In the genomic region with DNA sequence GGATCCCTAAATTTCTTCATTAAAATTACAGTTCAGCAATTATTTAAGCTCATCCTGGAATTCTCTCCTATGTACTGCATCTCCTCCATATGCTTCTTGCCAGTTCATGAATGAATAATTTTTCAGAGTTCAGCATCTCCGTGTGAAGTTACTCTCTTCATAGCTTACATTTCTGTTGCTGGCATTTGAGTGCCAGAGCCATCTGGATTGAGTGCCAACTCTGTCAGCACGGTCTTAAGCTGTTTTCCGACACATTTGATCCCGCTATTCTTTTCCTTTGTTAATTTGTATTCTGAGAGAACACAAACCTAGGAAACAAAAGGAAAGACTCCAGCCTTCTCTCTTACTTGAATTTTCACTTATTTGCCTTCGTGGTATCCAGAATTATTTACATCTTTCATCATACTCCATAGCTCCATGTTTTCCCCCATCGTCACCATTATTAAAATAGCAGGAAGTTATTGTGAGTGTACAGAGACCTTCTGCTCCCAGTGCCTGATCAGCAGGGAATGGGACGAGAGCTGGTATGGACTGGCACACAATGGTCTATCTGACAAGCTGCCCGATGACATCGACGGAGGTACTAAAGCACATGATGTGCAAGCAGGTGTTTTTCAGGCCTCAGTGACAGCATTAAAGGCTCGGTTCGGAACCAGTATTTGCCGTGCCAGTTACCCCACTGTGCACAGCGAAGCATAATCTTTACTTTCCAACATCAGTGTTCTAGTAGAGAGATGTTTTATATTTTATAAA, we compare ENCODE assay signal across 18 mouse cellular contexts.
DNase-seq lines count a peak whose midpoint lies in the region; ATAC-seq and TF ChIP-seq lines count a peak whose summit lies in the region.
"Had no signal": no experiment of that assay in that cellular context is flagged by ENCODE, and none has a peak within 500 bp of the region (broad histone marks: within the 10 kb centered on the region; RNA-seq: fewer than 3 reads in every experiment).

No protein-coding gene starts in this region.

- H3K4me1 ChIP-seq in cerebellum, adult 2 months (ENCODE audit: control insufficient read depth, insufficient read depth, low read length) = no peaks in the 10 kb centered on the region; the same call in 1 of the 2 replicates
- no peaks in the 10 kb centered on the region for H3K4me1 ChIP-seq in forebrain, embryonic 14.5 days (ENCODE audit: control insufficient read depth, insufficient read depth, low read length)
- no peaks in the 10 kb centered on the region for H3K4me1 ChIP-seq in forebrain, embryonic 10.5 days
- H3K4me1 ChIP-seq: limb, embryonic 13.5 days; liver, embryonic 13.5 days had no signal

- no peak for TF ChIP-seq CTCF in cerebellum, adult 2 months (IDR thresholded peaks at IDR 0.05; ENCODE audit: borderline replicate concordance, insufficient read depth, low read depth, low read length)

- H3K36me3 ChIP-seq in forebrain, embryonic 14.5 days (ENCODE audit: control insufficient read depth, insufficient read depth, low read length) = no peaks in the 10 kb centered on the region
- H3K36me3 ChIP-seq in forebrain, embryonic 10.5 days (replicated peaks) = no peaks in the 10 kb centered on the region
- H3K36me3 ChIP-seq: limb, embryonic 13.5 days; liver, embryonic 13.5 days had no signal

- no peaks in the 10 kb centered on the region for H3K9me3 ChIP-seq in forebrain, embryonic 14.5 days (replicated peaks; ENCODE audit: control insufficient read depth, low read length)
- no peaks in the 10 kb centered on the region for H3K9me3 ChIP-seq in forebrain, embryonic 10.5 days
- H3K9me3 ChIP-seq: limb, embryonic 13.5 days had no signal

- DNase-seq in cerebellum, adult 2 months = peak; percentile 6 to 19
- DNase-seq in cerebellum, adult 11-12 months = no peak
- peak; percentile 73 for DNase-seq in forebrain, embryonic 14.5 days (ENCODE audit: low spot score)
- no peak for DNase-seq in forebrain, embryonic 10.5 days (ENCODE audit: extremely low spot score, low spot score)
- peak; percentile 3 to 15 for DNase-seq in layer of hippocampus, postnatal 10 days (ENCODE audit: low spot score in 2 of 2)
- no peak for DNase-seq in layer of hippocampus, postnatal 25 days (ENCODE audit: extremely low spot score in 1 of 2, low spot score in 1 of 2)
- peak; percentile 12 for DNase-seq in Muller cell, postnatal 12 days (ENCODE audit: inconsistent ontology term)
- no peak for DNase-seq in thymus, postnatal 36 days
- DNase-seq: adrenal gland, adult 8-10 months; heart, postnatal 10 days; kidney, adult 18-20 months; liver, embryonic 13.5 days; lung, embryonic 14.5 days; lung, postnatal 4 days had no signal

- peak; percentile 75; the same call in 1 of the 2 replicates for ATAC-seq in forebrain, embryonic 14.5 days
- ATAC-seq: Patski had no signal

- no peak overlapping the region for H3K27ac ChIP-seq in cerebellum, adult 2 months (ENCODE audit: insufficient read depth, low read length)
- H3K27ac ChIP-seq in forebrain, embryonic 14.5 days (ENCODE audit: low read depth, low read length) = no peak overlapping the region
- H3K27ac ChIP-seq in forebrain, embryonic 10.5 days = no peak overlapping the region
- H3K27ac ChIP-seq: kidney, postnatal 0 days; limb, embryonic 13.5 days; liver, embryonic 13.5 days had no signal

- no peak overlapping the region for H3K9ac ChIP-seq in forebrain, embryonic 14.5 days (ENCODE audit: low read length)
- H3K9ac ChIP-seq: limb, embryonic 13.5 days; liver, embryonic 13.5 days; lung, embryonic 14.5 days had no signal

- peak overlapping the region; percentile 16; the same call in 1 of the 2 replicates for H3K4me2 ChIP-seq in forebrain, embryonic 14.5 days (ENCODE audit: low read length)
- H3K4me2 ChIP-seq: heart, embryonic 11.5 days; limb, embryonic 13.5 days; liver, embryonic 13.5 days; lung, embryonic 14.5 days had no signal

- TF ChIP-seq POLR2A in cerebellum, adult 2 months (IDR thresholded peaks at IDR 0.05; ENCODE audit: borderline replicate concordance, insufficient read depth, low read length) = no peak

- H3K4me3 ChIP-seq in cerebellum, adult 2 months (replicated peaks; ENCODE audit: insufficient read depth, low read depth, low read length) = no peak overlapping the region
- no peak overlapping the region for H3K4me3 ChIP-seq in forebrain, embryonic 14.5 days (ENCODE audit: low read depth, low read length)
- H3K4me3 ChIP-seq in forebrain, embryonic 10.5 days = no peak overlapping the region
- H3K4me3 ChIP-seq: limb, embryonic 13.5 days; liver, embryonic 13.5 days had no signal

- no peaks in the 10 kb centered on the region for H3K27me3 ChIP-seq in cerebellum, adult 2 months (ENCODE audit: control insufficient read depth, insufficient read depth, low read length)
- H3K27me3 ChIP-seq in forebrain, embryonic 14.5 days (replicated peaks; ENCODE audit: control insufficient read depth, insufficient read depth, low read length) = no peaks in the 10 kb centered on the region
- no peaks in the 10 kb centered on the region for H3K27me3 ChIP-seq in forebrain, embryonic 10.5 days (ENCODE audit: poor library complexity, severe bottlenecking)
- H3K27me3 ChIP-seq: limb, embryonic 13.5 days; liver, embryonic 13.5 days had no signal

- WGBS in cerebellum, adult 2 months = 6% methylated on average over 14 of the region's 14 CpGs
- whole genome bisulfite sequencing in forebrain, embryonic 14.5 days = 40% methylated on average over 14 of the region's 14 CpGs
- WGBS in forebrain, embryonic 10.5 days = 84% methylated on average over 14 of the region's 14 CpGs

Comparison
In these comparisons a context has a peak if more than half of its experiments do, and no peak if none do; other contexts are left out.
1. DNase-seq: peak in cerebellum, adult 2 months (2 of 2), forebrain, embryonic 14.5 days (single experiment), layer of hippocampus, postnatal 10 days (2 of 2) and Muller cell, postnatal 12 days (single experiment); none in cerebellum, adult 11-12 months (single experiment), forebrain, embryonic 10.5 days (single experiment), layer of hippocampus, postnatal 25 days (0 of 2) and thymus, postnatal 36 days (0 of 2).